Mouse (Mus musculus) layer of hippocampus, adult 2 months (tissue): ENCODE measurements around the gene Gm3636. TPM values are rescaled to one million over a fixed set of nuclear protein-coding genes. Genes with fewer than 3 reads are reported as not detected.
"Not testable (repeated sequence)": the region's sequence is repeated elsewhere in the genome, so short reads cannot be mapped to it uniquely, and the experiment has no call there.

ENCODE experiments used
- DNase-seq, 2 experiments: peaks; one replicate each; pipeline ENCODE4 v3.0.0; 2022; ENCODE audit warnings: low spot score in 2 of 2
- H3K27ac ChIP-seq: fragments of 200-600 bp; 2 replicates; pipeline ENCODE4 v1.8.1; 2022
- H3K4me3 ChIP-seq: fragments of 200-600 bp; 2 replicates; pipeline ENCODE4 v1.8.1; 2022; ENCODE audit warnings: mild to moderate bottlenecking
- CTCF ChIP-seq: fragments of 200-600 bp; conservative IDR thresholded peaks from 2 replicates; pipeline ENCODE4 v1.8.1; 2022; ENCODE audit warnings: antibody characterized with exemption, mild to moderate bottlenecking, moderate library complexity
- long read RNA-seq, 2 experiments: library from polyadenylated mRNA; stranded (forward); transcript quantifications; one replicate each; pipeline ENCODE4 v2.0.0; 2021; ENCODE audit warnings: borderline mapping rate in 2 of 2
- total RNA-seq, 2 experiments: library from RNA; stranded (reverse); gene quantifications; 2 replicates each; pipeline ENCODE4 v1.2.3; 2021

Gm3636 gene
- 1 to 10 TPM; 3.6 to 3.7 TPM for total RNA-seq
- long read RNA-seq, experiment 1, partial matches to known transcripts: 0 of 1 reads
- long read RNA-seq, experiment 1, other reads (novel, unspliced or antisense): 0 of 1 reads
- long read RNA-seq, experiment 2, partial matches to known transcripts: 0 of 1 reads
- long read RNA-seq, experiment 2, other reads (novel, unspliced or antisense): 1 of 1 reads

- not testable (repeated sequence) for H3K4me3 ChIP-seq, DNase-seq
Measured at GRCm38 (mm10) chr14:6742232-6742631, at the start of gene Gm3636. Gene Gm3636 (minus strand): TSS chr14:6742332.

DNA sequence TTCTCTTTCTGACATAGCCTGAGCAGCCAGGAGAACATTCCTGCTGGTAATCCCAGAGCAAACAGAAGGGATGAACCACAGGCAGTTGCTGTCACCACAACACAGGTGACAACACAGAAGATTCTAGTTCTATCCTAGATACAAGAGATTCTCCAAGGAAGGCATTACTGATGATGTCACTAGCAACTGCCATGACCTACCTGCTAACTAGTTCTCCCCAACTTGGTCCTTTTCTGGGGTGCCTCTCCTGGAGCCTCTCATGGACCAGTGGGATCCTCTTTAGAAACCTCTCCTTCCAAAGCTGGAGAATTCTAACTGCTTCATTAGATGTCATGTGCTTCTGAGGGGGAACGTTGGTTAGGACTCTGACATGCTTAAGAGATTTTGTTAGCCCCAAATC is 32.2 kb upstream of the Gm3636 start, which contains the start of gene Gm8362:
TSS of gene Gm8362 (minus strand) at position 101 of the 400 bp plus-strand sequence.
- not testable (repeated sequence) for H3K27ac ChIP-seq, H3K4me3 ChIP-seq, DNase-seq

More at GRCm38 (mm10) chr14:6742232-6742631, at the start of gene Gm3636:
- H3K27ac ChIP-seq: not testable (repeated sequence)

- not testable (repeated sequence) for H3K27ac ChIP-seq, H3K4me3 ChIP-seq
- DNase-seq: peak in 1 of 2 experiments; percentile 8
- TF ChIP-seq CTCF: peak; percentile 27; the same call in 1 of the 2 replicates
Measured at GRCm38 (mm10) chr14:6757231-6757536, 15.1 kb upstream of the Gm3636 start.

DNA sequence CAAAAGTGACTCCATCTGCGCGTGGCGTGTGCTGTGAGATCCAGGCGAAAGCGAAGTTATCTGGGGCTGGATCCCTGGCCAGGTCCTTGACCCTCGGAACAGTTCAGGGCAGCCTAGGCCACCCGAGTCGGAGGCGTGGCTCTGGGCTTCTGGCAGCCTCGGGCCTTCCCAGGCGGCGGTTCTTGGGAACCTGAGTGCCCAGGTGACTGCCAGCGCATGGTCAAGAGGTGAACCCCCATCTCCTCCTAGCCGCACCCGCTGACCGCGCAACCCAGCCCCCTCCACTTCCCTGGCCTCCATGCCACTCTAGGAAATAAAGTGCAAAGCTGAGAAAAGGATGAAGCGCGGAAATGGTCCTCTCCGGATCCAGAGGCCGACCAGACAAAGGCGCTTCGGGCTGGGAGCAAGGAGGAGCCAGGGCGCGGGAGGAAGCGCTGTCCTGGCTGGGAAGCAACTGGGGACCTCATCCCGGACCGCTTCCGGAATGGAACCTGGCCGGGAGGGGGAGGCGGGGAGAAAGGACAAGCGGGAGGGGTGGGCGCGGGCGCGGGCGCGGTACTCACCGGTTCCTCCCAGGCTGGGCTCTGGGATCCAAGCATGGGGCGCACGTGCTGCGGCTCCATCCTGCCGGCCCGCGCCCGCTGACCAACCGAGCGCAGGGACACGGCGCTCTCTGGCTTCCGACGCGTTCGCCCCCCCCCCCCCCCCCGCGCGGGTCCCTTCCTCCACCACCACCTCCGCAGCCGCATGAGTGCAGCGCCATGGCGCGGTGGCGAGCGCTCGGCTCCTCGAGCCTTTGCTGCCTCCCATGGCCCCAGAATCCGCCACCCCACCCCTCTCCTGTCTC is 14.5 kb upstream of the Gm3636 start:
- not testable (repeated sequence) for H3K27ac ChIP-seq, DNase-seq
- peak overlapping the region; percentile 38 for H3K4me3 ChIP-seq

DNA sequence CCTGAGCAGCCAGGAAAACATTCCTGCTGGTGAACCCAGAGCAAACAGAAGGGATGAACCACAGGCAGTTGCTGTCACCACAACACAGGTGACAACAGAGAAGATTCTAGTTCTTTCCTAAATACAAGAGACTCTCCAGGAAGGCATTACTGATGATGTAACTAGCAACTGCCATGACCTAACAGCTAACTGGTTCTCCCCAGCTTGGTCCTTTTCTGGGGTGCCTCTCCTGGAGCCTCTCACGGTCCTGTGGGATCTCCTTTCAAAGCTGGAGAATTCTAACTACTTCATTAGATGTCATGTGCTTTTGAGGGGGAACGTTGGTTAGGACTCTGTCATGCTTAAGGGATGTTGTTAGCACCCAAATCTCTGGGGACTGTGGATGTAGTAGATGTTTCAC is 22.0 kb downstream of the Gm3636 start, which contains the start of gene Gm8050:
TSS of gene Gm8050 (minus strand) at position 101 of the 400 bp plus-strand sequence.
- DNase-seq, H3K27ac ChIP-seq, H3K4me3 ChIP-seq: not testable (repeated sequence)

Other genes starting within 250 kb of the Gm3636 start
- not detected for gene Gm8356, start 205.0 kb downstream of the Gm3636 start, total RNA-seq
- 1 to 10 TPM in 1 of 2 experiments, not detected in 1; 1.6 TPM for gene Gm3629, start 151.7 kb downstream of the Gm3636 start, total RNA-seq
- not detected for gene Gm3460, start 119.9 kb downstream of the Gm3636 start, total RNA-seq
- not detected for gene Gm10251, start 58.2 kb downstream of the Gm3636 start, total RNA-seq
- gene Gm8050, start 22.1 kb downstream of the Gm3636 start, total RNA-seq: under 1 TPM in 1 of 2 experiments, not detected in 1; 0.29 TPM
- gene Gm8362, start 32.1 kb upstream of the Gm3636 start, total RNA-seq: not detected
- not detected for gene Gm3642, start 98.0 kb upstream of the Gm3636 start, total RNA-seq
- 1 to 10 TPM in 1 of 2 experiments, under 1 TPM in 1; 0.93 to 1.2 TPM for gene Gm3667, start 147.6 kb upstream of the Gm3636 start, total RNA-seq
- not detected for gene Gm6356, start 231.5 kb upstream of the Gm3636 start, total RNA-seq